Mouse (Mus musculus): ENCODE data around the gene Phf13. TPM values are rescaled to one million over a fixed set of nuclear protein-coding genes. Genes with fewer than 3 reads are reported as not detected.

Gene Phf13
- polyA plus RNA-seq, 1 experiment = 3.8 TPM

DNA sequence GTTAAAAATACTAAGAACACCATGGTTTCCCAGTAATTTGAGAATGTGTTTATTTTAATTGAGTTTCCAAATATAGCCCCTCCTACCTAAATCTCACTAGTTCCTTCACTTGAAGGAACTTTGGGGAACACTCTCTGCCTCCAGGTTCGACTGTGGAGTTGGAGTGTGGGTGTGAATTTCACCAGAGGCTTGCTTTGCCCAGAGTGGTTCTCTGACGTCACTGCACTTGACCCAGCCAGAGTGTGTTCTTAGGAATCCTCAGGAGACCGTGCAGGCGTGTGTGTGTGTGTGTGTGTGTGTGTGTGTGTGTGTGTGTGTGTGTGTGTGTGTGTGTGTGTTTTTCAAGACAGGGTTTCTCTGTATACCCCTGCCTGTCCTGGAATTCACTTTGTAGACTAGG is 4.8 kb upstream of the Phf13 start:
- H3K27me3 ChIP-seq (ENCODE audit: control insufficient read depth, insufficient read depth, low read length) = no peaks in the 10 kb centered on the region
- H3K4me1 ChIP-seq (ENCODE audit: control insufficient read depth, insufficient read depth, insufficient read length) = no peaks in the 10 kb centered on the region
- no peak for TF ChIP-seq CTCF (IDR thresholded peaks at IDR 0.05; ENCODE audit: extremely low read depth, insufficient read depth, insufficient read length, insufficient replicate concordance)
- TF ChIP-seq POLR2A (IDR thresholded peaks at IDR 0.05; ENCODE audit: low read depth, low read length) = no peak
- no peak overlapping the region for H3K4me3 ChIP-seq (ENCODE audit: extremely low read depth, insufficient read depth, insufficient read length)
- WGBS = 55% methylated on average over 4 of the region's 4 CpGs
- DNase-seq (ENCODE audit: low read depth in 1 of 2, low spot score in 2 of 2) = no peak
- no peaks in the 10 kb centered on the region for H3K36me3 ChIP-seq (ENCODE audit: control insufficient read depth, insufficient read depth, low read length)
- no peak overlapping the region for H3K27ac ChIP-seq (ENCODE audit: insufficient read depth, low read length)

GRCm38 (mm10) chr4:151999481-151999880 is 3.4 kb upstream of the Phf13 start:
- no peak for DNase-seq (ENCODE audit: low read depth in 1 of 2, low spot score in 2 of 2)
- no peaks in the 10 kb centered on the region; the same call in 1 of the 2 replicates for H3K4me1 ChIP-seq (ENCODE audit: control insufficient read depth, insufficient read depth, insufficient read length)
- peaks cover 11% of the 10 kb centered on the region for H3K27me3 ChIP-seq (ENCODE audit: control insufficient read depth, insufficient read depth, low read length)
- 14% methylated on average over 3 of the region's 3 CpGs for WGBS
- TF ChIP-seq CTCF (IDR thresholded peaks at IDR 0.05; ENCODE audit: extremely low read depth, insufficient read depth, insufficient read length, insufficient replicate concordance) = no peak
- TF ChIP-seq POLR2A (IDR thresholded peaks at IDR 0.05; ENCODE audit: low read depth, low read length) = no peak
- no peak overlapping the region for H3K27ac ChIP-seq (ENCODE audit: insufficient read depth, low read length)
- H3K36me3 ChIP-seq (ENCODE audit: control insufficient read depth, insufficient read depth, low read length) = no peaks in the 10 kb centered on the region
- H3K4me3 ChIP-seq (ENCODE audit: extremely low read depth, insufficient read depth, insufficient read length) = no peak overlapping the region

- TF ChIP-seq POLR2A (IDR thresholded peaks at IDR 0.05; ENCODE audit: low read depth, low read length) (no peak), CTCF (IDR thresholded peaks at IDR 0.05; ENCODE audit: extremely low read depth, insufficient read depth, insufficient read length, insufficient replicate concordance) (no peak)
- H3K4me3 ChIP-seq (ENCODE audit: extremely low read depth, insufficient read depth, insufficient read length) = no peak overlapping the region
These were observed 1.6 kb upstream of the Phf13 start for GRCm38 (mm10) chr4:151997701-151998100.

DNA sequence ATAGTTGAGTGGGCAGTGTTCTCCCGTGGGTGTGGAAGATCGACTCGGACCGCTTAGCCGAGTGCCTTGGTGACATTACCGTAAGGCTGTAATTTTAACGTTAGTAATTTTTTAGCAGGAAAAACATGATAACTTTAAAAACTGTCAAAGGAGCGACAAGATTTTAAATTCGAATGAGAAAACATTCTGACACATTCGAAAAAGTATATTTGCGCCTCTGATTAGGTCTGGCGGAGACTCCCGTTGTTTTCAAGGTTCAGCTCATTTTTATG is 829 bp upstream of the Phf13 start:
- Histone ChIP-seq H3K4me3 (ENCODE audit: extremely low read depth, insufficient read depth, insufficient read length) (peak overlapping the region; percentile 78), H3K4me1 (ENCODE audit: control insufficient read depth, insufficient read depth, insufficient read length) (no peaks in the 10 kb centered on the region; the same call in 1 of the 2 replicates), H3K27ac (ENCODE audit: insufficient read depth, low read length) (peak overlapping the region; percentile 88), H3K27me3 (ENCODE audit: control insufficient read depth, insufficient read depth, low read length) (peaks cover 11% of the 10 kb centered on the region), H3K36me3 (ENCODE audit: control insufficient read depth, insufficient read depth, low read length) (0 out of 2 replicates have a peak, but pooled peaks cover 3% of the 10 kb centered on the region)
- no peak for TF ChIP-seq POLR2A (IDR thresholded peaks at IDR 0.05; ENCODE audit: low read depth, low read length)
- DNase-seq (ENCODE audit: low read depth in 1 of 2, low spot score in 2 of 2) = no peak
- 2% methylated on average over 13 of the region's 13 CpGs for WGBS

More at GRCm38 (mm10) chr4:151997701-151998100, 1.6 kb upstream of the Phf13 start:
- WGBS = 81% methylated on average over 3 of the region's 3 CpGs
- no peaks in the 10 kb centered on the region; the same call in 1 of the 2 replicates for H3K4me1 ChIP-seq (ENCODE audit: control insufficient read depth, insufficient read depth, insufficient read length)
- H3K27me3 ChIP-seq (ENCODE audit: control insufficient read depth, insufficient read depth, low read length) = peaks cover 11% of the 10 kb centered on the region
- H3K36me3 ChIP-seq (ENCODE audit: control insufficient read depth, insufficient read depth, low read length) = no peaks in the 10 kb centered on the region
- H3K27ac ChIP-seq (ENCODE audit: insufficient read depth, low read length) = no peak overlapping the region
- no peak for DNase-seq (ENCODE audit: low read depth in 1 of 2, low spot score in 2 of 2)

DNA sequence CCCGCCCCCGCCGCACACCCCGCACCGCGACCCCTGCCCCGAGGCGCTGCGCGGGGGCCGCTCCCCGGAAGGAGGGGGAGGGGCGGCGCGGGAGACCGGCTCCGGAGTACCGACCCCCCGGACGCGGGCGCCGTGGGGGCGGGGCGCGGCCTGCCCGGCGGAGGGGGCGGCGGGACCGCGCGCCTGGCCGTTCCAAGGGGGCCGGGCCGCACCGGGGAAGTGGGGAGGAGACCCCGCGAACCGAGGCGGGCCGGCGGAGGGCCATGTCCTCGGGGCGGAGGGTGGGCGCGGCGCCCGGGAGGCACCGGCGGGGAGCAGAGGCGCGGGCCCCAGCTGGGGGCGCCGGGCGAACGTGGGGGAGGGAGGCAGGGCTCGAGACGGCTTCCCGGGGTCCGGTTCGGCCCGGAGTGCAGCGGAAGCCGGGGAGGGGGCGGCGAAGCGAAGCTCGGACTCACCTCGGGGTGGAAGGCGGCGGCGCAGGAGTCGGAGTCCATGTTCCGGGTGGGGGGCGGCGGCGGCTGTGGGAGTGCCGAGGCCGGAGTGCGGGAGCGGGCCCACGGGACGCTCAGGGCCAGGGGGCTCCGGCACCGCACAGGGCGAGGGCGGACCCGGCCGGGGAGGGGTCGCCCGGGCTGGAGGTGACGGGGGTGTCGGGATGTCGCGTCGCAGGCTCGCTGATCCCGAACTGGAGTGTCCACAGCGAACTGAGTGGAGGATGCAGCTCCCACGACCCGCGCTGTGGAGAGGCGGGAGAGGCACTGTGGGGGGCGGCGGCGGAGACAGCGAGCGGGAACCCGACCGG is 486 bp downstream of the Phf13 start:
- H3K36me3 ChIP-seq (ENCODE audit: control insufficient read depth, insufficient read depth, low read length) = 0 out of 2 replicates have a peak, but pooled peaks cover 6% of the 10 kb centered on the region
- no peak for TF ChIP-seq POLR2A (IDR thresholded peaks at IDR 0.05; ENCODE audit: low read depth, low read length)
- no peak for TF ChIP-seq CTCF (IDR thresholded peaks at IDR 0.05; ENCODE audit: extremely low read depth, insufficient read depth, insufficient read length, insufficient replicate concordance)
- peak overlapping the region; percentile 30 for H3K27ac ChIP-seq (ENCODE audit: insufficient read depth, low read length)
- H3K4me1 ChIP-seq (ENCODE audit: control insufficient read depth, insufficient read depth, insufficient read length) = no peaks in the 10 kb centered on the region; the same call in 1 of the 2 replicates
- H3K27me3 ChIP-seq (ENCODE audit: control insufficient read depth, insufficient read depth, low read length) = peaks cover 11% of the 10 kb centered on the region
- peak overlapping the region; percentile 88 for H3K4me3 ChIP-seq (ENCODE audit: extremely low read depth, insufficient read depth, insufficient read length)
- WGBS = 2% methylated on average over 61 of the region's 111 CpGs
- peak in 1 of 2 experiments; percentile 24 for DNase-seq (ENCODE audit: low read depth in 1 of 2, low spot score in 2 of 2)

GRCm38 (mm10) chr4:151994228-151995171 is 1.6 kb downstream of the Phf13 start:
- TF ChIP-seq CTCF (IDR thresholded peaks at IDR 0.05; ENCODE audit: extremely low read depth, insufficient read depth, insufficient read length, insufficient replicate concordance) (no peak), POLR2A (IDR thresholded peaks at IDR 0.05; ENCODE audit: low read depth, low read length) (no peak)
- H3K36me3 ChIP-seq (ENCODE audit: control insufficient read depth, insufficient read depth, low read length) = 0 out of 2 replicates have a peak, but pooled peaks cover 6% of the 10 kb centered on the region
- peaks cover 11% of the 10 kb centered on the region for H3K27me3 ChIP-seq (ENCODE audit: control insufficient read depth, insufficient read depth, low read length)
- H3K27ac ChIP-seq (ENCODE audit: insufficient read depth, low read length) = no peak overlapping the region
- H3K4me1 ChIP-seq (ENCODE audit: control insufficient read depth, insufficient read depth, insufficient read length) = no peaks in the 10 kb centered on the region; the same call in 1 of the 2 replicates
- WGBS = 8% methylated on average over 61 of the region's 61 CpGs
- DNase-seq (ENCODE audit: low read depth in 1 of 2, low spot score in 2 of 2) = no peak
- peak overlapping the region; percentile 88 for H3K4me3 ChIP-seq (ENCODE audit: extremely low read depth, insufficient read depth, insufficient read length)

Measured in spleen, adult 2 months (tissue).